Mouse (Mus musculus) MN1 (cell line): Measurements from ENCODE around the gene Zar1l.
"Not testable (repeated sequence)": the region's sequence is repeated elsewhere in the genome, so short reads cannot be mapped to it uniquely, and the experiment has no call there.

ENCODE experiments used
- DNase-seq: peaks from one replicate; pipeline ENCODE4 v3.0.0-alpha.2; 2016; ENCODE audit warnings: low spot score

Zar1l gene

GRCm38 (mm10) chr5:150518064-150518463 is at the start of gene Zar1l:
Gene Zar1l, minus strand, starts transcription at chr5:150518164.
- no peak for DNase-seq

DNA sequence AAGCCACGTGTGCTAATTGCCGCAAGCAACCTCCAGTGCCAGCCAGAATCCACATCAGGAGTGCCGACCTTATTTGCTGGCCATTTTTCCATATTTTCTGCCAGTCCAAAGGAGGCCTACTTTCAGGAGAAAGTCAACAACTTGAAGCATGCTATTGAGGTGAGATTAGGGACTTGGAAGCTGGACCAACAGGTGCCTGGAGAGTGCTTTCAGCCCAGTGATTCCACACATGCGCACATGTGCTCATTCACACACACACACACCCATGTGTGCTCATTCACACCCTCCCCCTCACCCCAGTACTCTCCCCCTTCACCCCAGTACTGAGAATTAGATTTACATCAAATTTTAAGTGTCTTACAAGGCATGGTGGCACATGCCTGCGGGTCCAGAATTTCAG is 49.0 kb upstream of the Zar1l start:
- DNase-seq: no peak

GRCm38 (mm10) chr5:150566226-150566625 is 48.3 kb upstream of the Zar1l start:
- no peak for DNase-seq

DNA sequence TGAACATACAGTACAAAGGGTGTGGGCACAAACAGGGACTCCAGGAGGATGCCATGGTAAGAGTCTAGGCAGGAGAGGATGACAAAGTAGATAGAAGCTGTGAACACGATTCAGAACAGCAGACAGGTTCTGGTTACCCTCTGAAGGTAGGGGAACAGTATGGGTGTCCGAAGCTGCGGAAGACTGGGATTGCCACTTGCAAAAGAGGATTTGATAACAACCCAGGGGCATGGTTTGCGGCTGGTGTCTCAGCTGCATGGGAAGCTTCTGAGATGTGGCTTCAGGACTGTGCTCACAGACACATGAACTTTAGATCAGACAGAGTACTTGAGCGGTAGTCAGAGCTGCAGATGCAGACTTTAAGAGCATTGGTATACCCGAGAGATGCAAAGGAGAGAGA is 46.5 kb upstream of the Zar1l start:
- DNase-seq: no peak

DNA sequence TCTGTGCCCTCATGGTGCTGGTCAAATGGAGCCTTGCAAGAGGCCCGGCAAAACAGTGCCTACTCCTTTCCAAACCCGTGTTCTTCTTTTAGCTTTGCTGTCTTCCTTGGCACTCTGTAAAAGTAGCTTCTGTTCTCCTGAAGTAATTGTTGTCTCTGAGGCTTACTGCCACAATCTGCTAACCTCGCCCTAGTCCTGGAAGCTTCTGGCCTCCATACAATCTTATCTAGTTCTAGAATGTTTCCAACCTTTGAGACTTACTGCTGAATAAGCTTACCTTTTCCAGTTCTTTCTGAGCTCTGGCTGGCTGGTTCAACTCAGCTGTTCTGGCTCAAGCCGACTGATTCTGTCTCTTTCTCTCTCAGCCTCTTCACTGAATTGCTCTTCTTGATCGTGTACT is 43.8 kb upstream of the Zar1l start:
- no peak for DNase-seq

DNA sequence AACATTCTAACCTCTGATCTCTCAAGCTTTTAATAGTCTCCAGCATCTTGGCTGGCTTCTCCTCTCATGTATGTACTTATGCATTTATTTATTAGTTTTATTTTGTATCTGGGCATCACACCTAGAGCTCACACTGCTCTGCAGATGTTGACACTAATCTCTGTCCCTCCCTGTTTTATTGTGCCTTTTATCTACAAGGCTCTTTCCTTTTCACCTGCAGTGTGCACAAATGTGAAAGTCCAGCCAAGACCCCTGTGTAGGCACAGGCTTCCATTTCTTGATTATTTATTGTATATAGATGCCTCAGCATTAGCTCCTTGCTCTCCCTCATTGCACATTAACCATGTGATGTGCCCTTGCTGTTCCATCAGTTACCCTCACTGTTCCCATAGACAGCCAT is 43.4 kb upstream of the Zar1l start:
- DNase-seq: no peak

- no peak for DNase-seq
These were observed 42.9 kb upstream of the Zar1l start for GRCm38 (mm10) chr5:150560851-150561250.

DNA sequence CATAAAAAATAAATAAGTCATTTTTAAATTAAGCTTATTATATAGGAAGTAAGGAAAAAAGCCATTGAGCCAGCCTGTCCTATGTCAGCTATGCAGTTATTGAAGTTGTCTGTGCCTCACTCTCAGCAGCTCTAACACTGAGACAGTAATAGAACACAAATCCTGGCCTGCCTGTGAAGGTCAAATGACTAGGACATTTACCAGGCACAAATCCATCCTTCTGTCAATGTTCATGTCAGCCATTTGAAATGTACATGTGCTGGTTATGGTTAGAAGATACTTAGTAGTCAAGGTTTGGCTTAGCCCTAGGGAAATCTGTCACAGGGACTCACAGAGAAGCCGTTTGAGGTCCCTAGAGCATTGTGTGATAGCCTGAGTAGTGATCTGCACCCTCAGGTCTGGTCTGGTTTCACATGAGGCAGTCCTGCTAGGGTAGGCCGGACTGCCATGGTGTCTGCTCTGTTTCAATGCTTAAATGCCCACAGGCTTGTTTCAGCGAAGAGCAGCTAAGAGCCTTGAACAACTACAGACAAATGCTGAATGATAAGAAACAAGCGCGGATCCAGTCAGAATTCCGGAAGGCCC is 41.6 kb upstream of the Zar1l start:
- DNase-seq: no peak

DNA sequence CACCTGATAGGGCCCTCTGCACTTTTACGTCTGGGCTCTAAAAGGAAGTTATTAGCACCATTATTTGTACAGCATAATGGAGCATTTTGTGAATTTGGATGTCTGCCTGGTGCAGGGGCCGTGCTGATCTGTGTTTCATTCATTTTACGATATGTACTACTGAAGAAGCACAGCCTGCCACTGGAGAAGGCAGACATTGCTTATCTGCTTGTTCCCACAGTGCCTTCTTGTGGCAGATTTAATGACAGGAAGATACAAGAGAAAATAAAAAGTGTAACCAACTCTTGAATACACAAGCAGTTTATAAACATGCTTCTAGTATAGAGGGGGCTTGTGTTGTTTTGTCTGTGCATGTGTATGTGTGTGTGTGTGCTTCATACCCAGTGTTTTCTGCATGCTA is 33.7 kb upstream of the Zar1l start:
- DNase-seq: peak; percentile 26

DNA sequence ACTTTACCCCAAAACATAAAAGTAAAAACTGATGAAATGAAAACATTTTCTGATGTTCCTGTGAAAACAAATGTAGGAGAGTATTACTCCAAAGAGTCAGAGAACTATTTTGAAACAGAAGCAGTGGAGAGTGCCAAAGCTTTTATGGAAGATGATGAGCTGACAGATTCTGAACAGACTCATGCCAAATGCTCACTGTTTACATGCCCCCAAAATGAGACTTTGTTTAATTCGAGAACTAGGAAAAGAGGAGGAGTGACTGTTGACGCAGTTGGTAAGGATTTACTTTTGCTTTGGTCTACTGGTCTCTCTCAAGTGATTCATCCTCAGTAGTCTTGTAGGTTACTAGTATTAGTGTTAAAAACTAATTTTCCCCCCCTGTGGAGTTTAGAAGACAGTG is 25.2 kb upstream of the Zar1l start:
- DNase-seq: no peak

DNA sequence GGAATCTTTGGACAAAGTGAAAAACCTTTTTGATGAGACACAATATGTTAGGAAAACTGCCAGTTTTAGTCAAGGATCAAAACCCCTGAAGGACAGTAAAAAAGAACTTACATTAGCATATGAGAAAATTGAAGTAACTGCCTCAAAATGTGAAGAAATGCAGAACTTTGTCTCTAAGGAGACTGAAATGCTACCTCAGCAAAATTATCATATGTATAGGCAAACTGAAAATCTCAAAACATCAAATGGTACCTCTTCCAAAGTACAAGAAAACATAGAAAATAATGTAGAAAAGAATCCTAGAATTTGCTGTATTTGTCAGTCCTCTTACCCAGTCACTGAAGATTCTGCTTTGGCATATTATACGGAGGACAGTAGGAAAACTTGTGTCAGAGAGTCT is 23.3 kb upstream of the Zar1l start:
- no peak for DNase-seq

- DNase-seq: no peak
These were observed 7.3 kb upstream of the Zar1l start for GRCm38 (mm10) chr5:150525239-150525638.

GRCm38 (mm10) chr5:150522867-150523234 is 4.9 kb upstream of the Zar1l start:
- no peak for DNase-seq

- DNase-seq: peak; percentile 96
These were observed 4.2 kb upstream of the Zar1l start, which contains the start of gene Brca2 for GRCm38 (mm10) chr5:150521937-150522866. Gene Brca2, plus strand, starts transcription at chr5:150522630.

GRCm38 (mm10) chr5:150519551-150519950 is 1.6 kb upstream of the Zar1l start:
- DNase-seq: peak; percentile 55

GRCm38 (mm10) chr5:150514027-150514426 is 3.9 kb downstream of the Zar1l start:
- DNase-seq: no peak

DNA sequence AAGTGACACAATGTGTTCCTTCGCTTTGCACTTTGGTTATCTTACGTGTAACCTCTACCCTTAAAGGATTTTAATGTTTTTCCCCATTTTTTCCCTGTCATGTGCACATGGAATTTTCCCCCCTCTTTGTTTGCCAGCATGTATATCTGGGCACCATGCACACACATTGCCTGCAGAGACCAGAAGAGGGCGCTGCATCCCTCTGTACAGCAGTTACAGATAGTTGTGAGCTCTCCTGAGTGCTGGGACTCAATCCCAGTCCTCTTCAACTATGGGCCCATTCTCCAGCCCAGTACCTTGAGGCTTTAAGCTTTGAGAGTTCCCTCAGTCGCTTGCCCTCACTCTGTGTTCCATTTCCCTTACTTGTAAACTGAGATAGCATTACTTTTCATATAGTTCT is 4.7 kb downstream of the Zar1l start:
- no peak for DNase-seq

DNA sequence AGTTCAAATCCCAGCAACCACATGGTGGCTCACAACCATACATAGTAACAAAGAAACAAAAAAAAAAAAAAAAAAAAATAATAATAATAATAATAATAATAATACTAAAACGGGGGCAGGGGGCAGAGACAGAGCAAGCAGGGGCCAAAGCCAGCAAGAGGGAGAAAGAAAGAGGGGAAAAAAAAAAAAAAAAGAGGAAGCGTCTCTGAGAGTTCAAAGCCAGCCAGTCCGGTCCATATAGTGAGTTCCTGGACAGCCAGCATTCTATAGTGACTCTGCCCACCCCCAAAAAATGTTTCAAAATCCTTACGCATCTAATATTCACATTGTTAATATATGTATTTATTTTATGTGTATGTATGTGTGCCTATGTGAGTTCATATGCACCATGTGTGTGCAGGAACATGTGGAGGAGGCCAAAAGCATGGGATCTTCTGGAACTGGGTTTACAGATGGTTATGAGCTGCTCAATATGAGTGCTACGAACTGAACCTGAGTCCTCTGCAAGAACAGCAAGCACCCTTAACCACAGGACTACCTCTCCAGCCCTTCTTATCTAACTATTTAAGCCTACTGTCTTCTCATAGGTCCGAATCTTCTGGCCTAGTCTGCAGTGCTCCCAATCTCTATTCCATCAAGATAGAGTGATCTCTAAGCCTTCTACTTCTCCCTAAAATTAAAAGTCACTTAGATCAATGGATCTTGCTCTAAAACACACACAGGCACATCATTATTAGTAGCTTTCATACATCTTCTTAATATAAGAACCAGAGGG is 7.3 kb downstream of the Zar1l start:
- DNase-seq: no peak

DNA sequence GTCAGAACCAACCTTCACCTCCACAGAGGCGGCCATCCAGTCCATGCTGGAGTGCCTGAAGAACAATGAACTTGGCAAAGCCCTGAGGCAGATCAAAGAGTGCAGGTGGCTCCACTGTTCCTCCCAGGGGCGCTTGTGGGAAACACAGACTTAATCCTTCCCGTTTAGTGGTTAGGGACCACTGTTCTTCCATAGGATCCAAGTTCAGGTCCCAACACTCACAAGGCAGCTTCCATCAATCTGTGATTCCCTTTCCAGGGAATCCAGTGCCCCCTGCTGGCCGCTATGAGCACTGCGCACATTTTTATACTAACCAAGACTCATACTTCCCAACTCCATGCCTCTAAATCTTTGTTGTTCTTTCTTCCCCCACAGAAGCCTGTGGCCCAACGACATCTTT is 22.2 kb downstream of the Zar1l start:
- no peak for DNase-seq

DNA sequence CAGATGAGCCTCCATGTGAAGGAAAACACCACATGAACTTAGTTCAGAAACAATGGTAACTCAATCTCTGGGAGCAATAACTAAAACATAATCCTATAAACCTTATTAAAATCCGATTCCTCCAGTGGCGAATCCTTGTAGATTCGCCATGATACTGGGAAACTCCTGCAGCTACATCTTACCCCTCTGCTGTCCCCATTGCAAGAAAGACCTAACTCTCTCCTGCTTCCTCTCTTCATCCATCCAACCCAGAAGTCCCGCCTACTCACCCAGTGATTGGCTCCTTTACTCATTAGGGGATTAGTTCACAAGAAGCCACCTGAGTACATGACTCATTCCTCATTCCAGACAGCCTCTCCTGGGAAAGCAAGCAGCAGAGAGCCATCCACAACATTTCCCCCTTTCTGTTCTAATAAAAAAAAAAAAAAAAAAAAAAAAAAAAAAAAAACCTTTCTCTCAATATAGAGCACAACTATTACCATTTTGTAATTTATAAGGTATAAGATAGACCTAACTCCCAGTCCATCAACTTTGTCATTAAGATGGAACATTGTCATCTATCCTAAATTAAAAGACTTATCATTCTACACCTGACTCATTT is 26.3 kb downstream of the Zar1l start:
- not testable (repeated sequence) for DNase-seq

DNA sequence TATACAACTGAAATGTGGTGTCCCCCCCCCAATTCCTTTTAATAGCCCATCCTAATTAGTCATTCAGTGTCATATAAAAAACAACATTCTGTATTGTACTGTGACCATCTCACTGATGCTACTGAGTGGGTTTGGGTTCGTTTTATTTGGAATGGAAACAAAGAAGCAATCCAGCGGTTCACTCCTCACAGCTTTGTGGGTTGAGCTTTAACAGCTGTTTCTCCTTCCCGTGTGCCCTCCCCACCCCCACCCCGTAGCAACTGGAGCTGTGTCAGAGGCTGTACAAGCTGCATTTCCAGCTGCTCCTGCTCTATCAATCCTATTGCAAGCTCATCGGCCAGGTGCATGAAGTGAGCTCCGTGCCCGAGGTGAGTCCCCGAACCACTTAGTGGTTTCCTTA is 27.1 kb downstream of the Zar1l start:
- DNase-seq: no peak

- no peak for DNase-seq
These were observed 27.7 kb downstream of the Zar1l start for GRCm38 (mm10) chr5:150490285-150490684.
